Mouse (Mus musculus): ENCODE measurements around the gene Hmgn2. TPM values are rescaled to one million over a fixed set of nuclear protein-coding genes. Genes with fewer than 3 reads are reported as not detected.
"Not testable (repeated sequence)": the region's sequence is repeated elsewhere in the genome, so short reads cannot be mapped to it uniquely, and the experiment has no call there.

Gene Hmgn2
- polyA plus RNA-seq, 1 experiment from 2014 or later, result 2,841 TPM

DNA sequence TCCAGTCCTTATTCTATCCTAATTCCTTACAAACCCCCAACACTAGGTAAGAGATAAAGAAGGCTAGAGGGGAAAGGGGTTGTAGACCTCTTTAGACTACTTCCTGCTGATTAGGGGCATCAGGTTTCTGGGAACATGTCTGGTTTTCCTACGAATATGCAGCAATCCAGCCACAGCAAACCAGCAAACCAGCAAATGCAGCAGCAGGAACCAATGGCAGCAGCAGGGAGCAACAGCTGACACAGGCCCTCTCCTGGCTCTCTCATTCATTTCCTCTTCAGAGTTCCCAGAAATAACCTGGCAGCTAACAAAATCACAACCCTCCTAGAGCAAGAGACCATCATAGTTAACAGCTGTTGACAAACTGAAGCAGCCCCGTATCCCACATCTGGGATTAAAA lies 30.4 kb downstream of the Hmgn2 start:
- H3K36me3 ChIP-seq (ENCODE audit: control insufficient read depth, insufficient read depth, low read length), result no peaks in the 10 kb centered on the region
- no peak overlapping the region for H3K4me2 ChIP-seq (ENCODE audit: low read depth, low read length)
- no peak overlapping the region for H3K9ac ChIP-seq (ENCODE audit: low read length)
- H3K27ac ChIP-seq (ENCODE audit: low read length), result no peak overlapping the region
- H3K27me3 ChIP-seq (ENCODE audit: control insufficient read depth, insufficient read depth, low read depth, low read length), result no peaks in the 10 kb centered on the region
- H3K9me3 ChIP-seq (ENCODE audit: control insufficient read depth, low read length), result no peaks in the 10 kb centered on the region
- no peaks in the 10 kb centered on the region for H3K4me1 ChIP-seq (replicated peaks; ENCODE audit: control insufficient read depth, insufficient read depth, low read length)
- no peak overlapping the region for H3K4me3 ChIP-seq (ENCODE audit: low read length)
- no peak for ATAC-seq (ENCODE audit: low read depth)
- 56% methylated on average over 2 of the region's 2 CpGs for WGBS

DNA sequence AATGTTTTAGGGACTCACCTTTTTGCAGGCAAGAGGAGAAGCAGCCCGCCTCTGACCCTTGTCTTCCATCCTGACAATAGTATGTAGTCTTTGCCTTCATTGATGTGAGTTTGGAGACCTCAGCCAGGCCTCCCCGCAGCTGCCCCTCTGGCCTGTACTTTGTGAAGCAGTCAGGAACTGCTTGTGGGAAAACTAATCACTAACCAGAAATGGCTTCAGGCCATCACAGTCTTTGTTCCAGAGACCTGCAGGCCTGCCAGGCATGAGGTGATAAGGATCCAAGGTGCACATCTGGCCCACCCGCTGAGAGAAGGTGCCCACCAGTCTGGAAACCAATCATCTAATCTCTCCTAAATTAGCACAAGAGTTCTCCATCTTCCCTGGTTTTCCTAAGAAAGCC lies 36.7 kb downstream of the Hmgn2 start:
- no peaks in the 10 kb centered on the region for H3K27me3 ChIP-seq (ENCODE audit: control insufficient read depth, insufficient read depth, low read depth, low read length)
- H3K4me2 ChIP-seq (ENCODE audit: low read depth, low read length), result no peak overlapping the region
- no peaks in the 10 kb centered on the region for H3K36me3 ChIP-seq (ENCODE audit: control insufficient read depth, insufficient read depth, low read length)
- H3K9me3 ChIP-seq (ENCODE audit: control insufficient read depth, low read length), result no peaks in the 10 kb centered on the region
- no peak overlapping the region for H3K27ac ChIP-seq (ENCODE audit: low read length)
- no peak overlapping the region for H3K9ac ChIP-seq (ENCODE audit: low read length)
- WGBS, result 76% methylated on average over 3 of the region's 3 CpGs
- no peak for ATAC-seq (ENCODE audit: low read depth)
- no peak overlapping the region for H3K4me3 ChIP-seq (ENCODE audit: low read length)
- H3K4me1 ChIP-seq (replicated peaks; ENCODE audit: control insufficient read depth, insufficient read depth, low read length), result peaks cover 2% of the 10 kb centered on the region; the same call in 1 of the 2 replicates

DNA sequence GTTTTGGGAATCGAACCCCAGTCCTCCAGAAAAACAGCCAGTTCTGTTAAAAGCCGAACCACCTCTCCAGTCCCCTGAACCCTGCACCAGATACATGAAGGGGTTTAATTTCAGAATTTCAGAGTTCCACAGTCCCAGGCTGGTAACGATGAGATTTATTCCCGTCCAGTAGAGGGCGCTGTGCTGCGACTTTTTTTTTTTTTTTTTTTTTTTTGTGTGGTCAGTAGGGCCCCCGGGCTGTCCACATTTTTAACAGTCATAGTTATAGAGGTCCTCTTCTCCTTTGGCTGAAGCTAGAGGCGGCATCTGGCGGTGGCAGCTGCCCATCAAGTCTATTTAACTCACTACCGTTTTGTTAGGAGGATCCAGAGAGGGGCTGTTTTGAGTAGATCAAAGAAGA lies 37.1 kb downstream of the Hmgn2 start:
- Histone ChIP-seq H3K27ac (ENCODE audit: low read length) (no peak overlapping the region), H3K4me1 (replicated peaks; ENCODE audit: control insufficient read depth, insufficient read depth, low read length) (peaks cover 2% of the 10 kb centered on the region; the same call in 1 of the 2 replicates), H3K27me3 (ENCODE audit: control insufficient read depth, insufficient read depth, low read depth, low read length) (no peaks in the 10 kb centered on the region), H3K9ac (ENCODE audit: low read length) (no peak overlapping the region), H3K9me3 (ENCODE audit: control insufficient read depth, low read length) (no peaks in the 10 kb centered on the region), H3K4me3 (ENCODE audit: low read length) (no peak overlapping the region), H3K36me3 (ENCODE audit: control insufficient read depth, insufficient read depth, low read length) (no peaks in the 10 kb centered on the region), H3K4me2 (ENCODE audit: low read depth, low read length) (no peak overlapping the region)
- WGBS, result 12% methylated on average over 10 of the region's 10 CpGs
- ATAC-seq (ENCODE audit: low read depth), result no peak

DNA sequence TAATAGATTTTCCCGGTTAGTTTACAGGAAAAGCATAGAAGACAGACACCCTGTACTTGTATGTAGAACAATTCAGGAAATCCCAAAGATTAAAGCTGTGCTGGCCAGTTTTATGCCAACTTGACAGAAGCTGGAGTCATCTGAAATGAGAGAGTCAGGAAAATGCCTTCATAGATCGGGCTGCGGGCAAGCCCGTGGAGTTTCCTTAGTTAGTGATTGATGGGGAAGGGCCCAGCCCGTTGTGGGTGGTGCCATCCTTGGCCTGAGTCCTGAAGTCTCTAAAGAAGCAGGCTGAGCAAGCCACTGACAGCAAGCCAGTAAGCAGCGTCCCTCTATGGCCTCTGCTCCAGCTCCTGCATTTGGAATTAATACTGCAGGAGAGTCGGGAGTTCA lies 39.2 kb downstream of the Hmgn2 start:
- no peaks in the 10 kb centered on the region for H3K9me3 ChIP-seq (ENCODE audit: control insufficient read depth, low read length)
- no peak for ATAC-seq (ENCODE audit: low read depth)
- no peak overlapping the region for H3K4me2 ChIP-seq (ENCODE audit: low read depth, low read length)

DNA sequence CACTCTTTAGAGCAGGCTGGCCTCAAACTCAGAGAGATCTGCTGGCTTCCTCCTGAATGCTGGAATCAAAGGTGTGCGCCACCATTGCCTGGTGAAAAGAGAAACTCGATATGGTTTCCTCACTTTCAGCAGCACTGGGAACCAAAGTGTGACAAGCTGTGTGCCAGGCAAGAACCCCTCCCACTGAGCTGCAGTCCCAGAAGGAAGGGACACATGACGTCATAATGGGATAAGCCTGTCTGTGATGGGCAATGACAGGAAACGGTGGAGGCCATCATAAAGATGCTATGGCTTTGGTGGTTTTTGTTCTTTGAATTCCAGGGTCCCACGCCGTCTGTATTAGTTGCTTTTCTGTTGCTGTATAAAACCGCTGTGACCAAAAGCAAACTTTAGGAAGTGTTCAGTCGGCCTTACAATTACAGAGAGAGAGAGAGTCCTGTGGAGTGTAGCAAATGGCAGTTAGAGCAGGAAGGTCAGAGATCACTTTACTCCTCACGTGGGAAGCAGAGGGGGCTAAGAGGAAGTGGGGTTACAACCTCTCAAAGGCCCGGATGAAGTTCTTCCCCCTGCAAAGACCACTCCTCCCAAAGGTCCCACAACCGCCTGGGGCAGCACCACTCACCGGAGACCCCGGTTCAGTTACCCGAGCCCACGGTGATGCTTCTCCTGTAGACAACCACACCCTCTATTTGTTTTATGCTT lies 39.7 kb downstream of the Hmgn2 start:
- Histone ChIP-seq H3K4me3 (ENCODE audit: low read length) (no peak overlapping the region), H3K36me3 (ENCODE audit: control insufficient read depth, insufficient read depth, low read length) (no peaks in the 10 kb centered on the region), H3K27ac (ENCODE audit: low read length) (peak overlapping the region; percentile 62), H3K9ac (ENCODE audit: low read length) (no peak overlapping the region), H3K4me1 (replicated peaks; ENCODE audit: control insufficient read depth, insufficient read depth, low read length) (peaks cover 2% of the 10 kb centered on the region; the same call in 1 of the 2 replicates), H3K9me3 (ENCODE audit: control insufficient read depth, low read length) (no peaks in the 10 kb centered on the region), H3K4me2 (ENCODE audit: low read depth, low read length) (no peak overlapping the region), H3K27me3 (ENCODE audit: control insufficient read depth, insufficient read depth, low read depth, low read length) (no peaks in the 10 kb centered on the region)
- peak; percentile 62; the same call in 1 of the 2 replicates for ATAC-seq (ENCODE audit: low read depth)
- 36% methylated on average over 15 of the region's 15 CpGs for WGBS

More for the DNA sequence above, 39.2 kb downstream of the Hmgn2 start:
- Histone ChIP-seq H3K27me3 (ENCODE audit: control insufficient read depth, insufficient read depth, low read depth, low read length) (no peaks in the 10 kb centered on the region), H3K4me1 (replicated peaks; ENCODE audit: control insufficient read depth, insufficient read depth, low read length) (peaks cover 2% of the 10 kb centered on the region; the same call in 1 of the 2 replicates), H3K36me3 (ENCODE audit: control insufficient read depth, insufficient read depth, low read length) (no peaks in the 10 kb centered on the region), H3K4me3 (ENCODE audit: low read length) (no peak overlapping the region), H3K27ac (ENCODE audit: low read length) (peak overlapping the region; percentile 62), H3K9ac (ENCODE audit: low read length) (no peak overlapping the region)
- 16% methylated on average over 7 of the region's 7 CpGs for WGBS

DNA sequence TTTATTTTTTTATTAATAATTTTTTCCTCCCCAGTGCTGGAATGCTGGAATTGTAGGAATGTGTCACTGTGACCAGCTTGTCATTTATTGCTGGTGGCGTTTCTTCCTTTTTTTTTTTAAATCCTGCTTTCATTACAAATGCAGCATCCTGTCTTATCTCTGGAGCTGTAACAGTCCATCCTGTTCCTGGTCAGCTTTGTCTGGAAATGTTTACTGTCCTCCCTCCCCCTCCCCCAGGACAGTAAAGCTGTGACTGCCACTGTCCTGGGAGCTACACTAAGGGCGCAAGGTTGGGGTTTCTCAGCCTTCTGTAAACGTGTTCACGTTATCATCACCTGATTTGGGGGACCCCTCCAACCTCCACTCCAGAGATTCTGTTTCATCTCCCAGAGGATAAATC lies 43.2 kb downstream of the Hmgn2 start:
- no peaks in the 10 kb centered on the region for H3K27me3 ChIP-seq (ENCODE audit: control insufficient read depth, insufficient read depth, low read depth, low read length)
- no peak overlapping the region for H3K4me2 ChIP-seq (ENCODE audit: low read depth, low read length)
- no peak overlapping the region for H3K9ac ChIP-seq (ENCODE audit: low read length)
- no peak overlapping the region for H3K4me3 ChIP-seq (ENCODE audit: low read length)
- ATAC-seq (ENCODE audit: low read depth), result no peak
- no peak overlapping the region for H3K27ac ChIP-seq (ENCODE audit: low read length)
- H3K36me3 ChIP-seq (ENCODE audit: control insufficient read depth, insufficient read depth, low read length), result no peaks in the 10 kb centered on the region
- no peaks in the 10 kb centered on the region for H3K9me3 ChIP-seq (ENCODE audit: control insufficient read depth, low read length)
- H3K4me1 ChIP-seq (replicated peaks; ENCODE audit: control insufficient read depth, insufficient read depth, low read length), result peaks cover 2% of the 10 kb centered on the region; the same call in 1 of the 2 replicates
- WGBS, result 42% methylated on average over 4 of the region's 4 CpGs

- Histone ChIP-seq H3K4me2 (ENCODE audit: low read depth, low read length) (no peak overlapping the region), H3K4me3 (ENCODE audit: low read length) (no peak overlapping the region), H3K36me3 (ENCODE audit: control insufficient read depth, insufficient read depth, low read length) (no peaks in the 10 kb centered on the region), H3K9me3 (ENCODE audit: control insufficient read depth, low read length) (no peaks in the 10 kb centered on the region), H3K27me3 (ENCODE audit: control insufficient read depth, insufficient read depth, low read depth, low read length) (no peaks in the 10 kb centered on the region), H3K27ac (ENCODE audit: low read length) (no peak overlapping the region), H3K4me1 (replicated peaks; ENCODE audit: control insufficient read depth, insufficient read depth, low read length) (no peaks in the 10 kb centered on the region; the same call in 1 of the 2 replicates), H3K9ac (ENCODE audit: low read length) (no peak overlapping the region)
- ATAC-seq (ENCODE audit: low read depth), result no peak
- WGBS, result 86% methylated on average over 5 of the region's 5 CpGs
Observed at GRCm38 (mm10) chr4:133923743-133924142, 44.7 kb downstream of the Hmgn2 start.

- H3K9ac ChIP-seq (ENCODE audit: low read length); H3K4me2 ChIP-seq (ENCODE audit: low read depth, low read length); H3K4me3 ChIP-seq (ENCODE audit: low read length); H3K9me3 ChIP-seq (ENCODE audit: control insufficient read depth, low read length); H3K27me3 ChIP-seq (ENCODE audit: control insufficient read depth, insufficient read depth, low read depth, low read length); H3K27ac ChIP-seq (ENCODE audit: low read length); H3K36me3 ChIP-seq (ENCODE audit: control insufficient read depth, insufficient read depth, low read length); ATAC-seq (ENCODE audit: low read depth); H3K4me1 ChIP-seq (replicated peaks; ENCODE audit: control insufficient read depth, insufficient read depth, low read length): not testable (repeated sequence)
- WGBS, result 83% methylated on average over 13 of the region's 23 CpGs
Observed at GRCm38 (mm10) chr4:133918093-133918825, 50.2 kb downstream of the Hmgn2 start.

All from lung, embryonic 16.5 days (tissue).